Mouse (Mus musculus) embryonic facial prominence, embryonic 14.5 days (tissue): ENCODE measurements at regions not wholly inside any gene's neighbourhood (a gene's known extent, or its start where the extent isn't known, plus 50 kb on each side); places are given as distances from the start of the nearest gene placed in this dataset.
A peak's percentile ranks its signal among the peaks of the same experiment; 100 is the strongest.

ENCODE experiments used
- ATAC-seq: fragments of 200-750 bp; cut with Nextera tagmentation; 2 replicates; pipeline ENCODE4 v1.8.0; 2017; ENCODE audit warnings: low read depth, moderate number of reproducible peaks, moderate TSS enrichment
- DNase-seq: peaks from one replicate; pipeline ENCODE4 v3.0.0-alpha.2; 2015; ENCODE audit warnings: low spot score
- H3K27ac ChIP-seq: fragments of 300-500 bp; sonication (generic); replicated peaks from 2 replicates; pipeline ENCODE4 v1.5.1; 2014; ENCODE audit warnings: low read depth, mild to moderate bottlenecking, low read length, moderate library complexity
- H3K27me3 ChIP-seq: fragments of 300-500 bp; sonication (generic); replicated peaks from 2 replicates; pipeline ENCODE4 v1.6.1; 2014; ENCODE audit warnings: low read length; ENCODE audit not compliant: control insufficient read depth, insufficient read depth
- H3K36me3 ChIP-seq: fragments of 300-500 bp; sonication (generic); 2 replicates; pipeline ENCODE4 v1.6.1; 2014; ENCODE audit warnings: low read length, mixed read lengths; ENCODE audit not compliant: control insufficient read depth, insufficient read depth
- H3K4me1 ChIP-seq: fragments of 300-500 bp; sonication (generic); 2 replicates; pipeline ENCODE4 v1.6.1; 2014; ENCODE audit warnings: antibody characterized with exemption, low read length; ENCODE audit not compliant: control insufficient read depth, insufficient read depth
- H3K4me2 ChIP-seq: fragments of 300-500 bp; sonication (generic); 2 replicates; pipeline ENCODE4 v1.6.1; 2014; ENCODE audit warnings: low read depth, mild to moderate bottlenecking, low read length, moderate library complexity, mixed read lengths
- H3K4me3 ChIP-seq: fragments of 300-500 bp; sonication (generic); 2 replicates; pipeline ENCODE4 v1.5.1; 2014; ENCODE audit warnings: low read depth, mild to moderate bottlenecking, low read length
- H3K9ac ChIP-seq: fragments of 300-500 bp; sonication (generic); 2 replicates; pipeline ENCODE4 v1.6.1; 2014; ENCODE audit warnings: low read depth, mild to moderate bottlenecking, low read length, moderate library complexity, mixed read lengths
- H3K9me3 ChIP-seq: fragments of 300-500 bp; sonication (generic); 2 replicates; pipeline ENCODE4 v1.6.1; 2016; ENCODE audit warnings: low read length; ENCODE audit not compliant: control insufficient read depth
- WGBS: fragments of 180-500 bp; shearing (Covaris S2); extraction: QIAGEN DNeasy Blood & Tissue Kit; methylation state at CpG from one replicate; pipeline ENCODE4 v1.1.7; 2014; 5-methylcytosine and 5-hydroxymethylcytosine counted together

GRCm38 (mm10) chr6:25471721-25472120, 218.8 kb downstream of the Gpr37 start:
- 64% methylated on average over 4 of the region's 4 CpGs for WGBS
- Histone ChIP-seq H3K9ac (no peak overlapping the region), H3K9me3 (no peaks in the 10 kb centered on the region), H3K36me3 (no peaks in the 10 kb centered on the region), H3K27me3 (no peaks in the 10 kb centered on the region), H3K4me3 (no peak overlapping the region), H3K4me1 (no peaks in the 10 kb centered on the region), H3K27ac (no peak overlapping the region), H3K4me2 (no peak overlapping the region)
- ATAC-seq (peak; percentile 22; the same call in 1 of the 2 replicates), DNase-seq (no peak)

- Histone ChIP-seq H3K27me3 (no peaks in the 10 kb centered on the region), H3K4me3 (no peak overlapping the region), H3K9ac (no peak overlapping the region), H3K4me1 (no peaks in the 10 kb centered on the region), H3K9me3 (no peaks in the 10 kb centered on the region), H3K36me3 (no peaks in the 10 kb centered on the region), H3K4me2 (no peak overlapping the region), H3K27ac (no peak overlapping the region)
- no peak for DNase-seq
- no peak for ATAC-seq
- WGBS = 58% methylated on average over 4 of the region's 4 CpGs
Observed at GRCm38 (mm10) chr6:25463011-25463410, 227.5 kb downstream of the Gpr37 start.

DNA sequence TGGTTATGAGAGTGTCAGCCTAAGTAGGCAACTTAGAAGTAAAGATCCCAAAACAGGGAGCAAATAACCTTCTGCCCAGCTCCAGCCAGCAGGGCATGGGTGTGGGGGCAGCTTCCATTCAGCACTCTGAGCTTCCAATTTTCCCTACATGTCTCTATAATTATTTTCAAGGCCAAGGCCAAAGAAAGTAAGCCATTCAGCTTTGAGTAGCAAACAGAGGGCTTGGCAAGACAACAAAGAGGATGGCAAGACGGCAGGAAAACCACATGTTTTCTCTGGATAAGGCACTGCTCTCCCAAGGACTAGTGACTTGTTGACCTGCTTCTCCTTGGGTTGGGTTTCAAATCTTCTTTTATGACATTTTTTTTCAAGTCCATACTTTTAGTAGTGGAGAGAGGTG, 240.1 kb downstream of the Gpr37 start:
- no peak overlapping the region for H3K4me2 ChIP-seq
- H3K9ac ChIP-seq = no peak overlapping the region
- H3K27ac ChIP-seq = no peak overlapping the region
- no peak overlapping the region for H3K4me3 ChIP-seq
- 33% methylated on average over 1 of the region's 1 CpGs for WGBS
- H3K36me3 ChIP-seq = no peaks in the 10 kb centered on the region
- H3K9me3 ChIP-seq = no peaks in the 10 kb centered on the region
- peak; percentile 59 for DNase-seq
- peaks cover 5% of the 10 kb centered on the region for H3K4me1 ChIP-seq
- peak; percentile 30; the same call in 1 of the 2 replicates for ATAC-seq
- no peaks in the 10 kb centered on the region for H3K27me3 ChIP-seq

DNA sequence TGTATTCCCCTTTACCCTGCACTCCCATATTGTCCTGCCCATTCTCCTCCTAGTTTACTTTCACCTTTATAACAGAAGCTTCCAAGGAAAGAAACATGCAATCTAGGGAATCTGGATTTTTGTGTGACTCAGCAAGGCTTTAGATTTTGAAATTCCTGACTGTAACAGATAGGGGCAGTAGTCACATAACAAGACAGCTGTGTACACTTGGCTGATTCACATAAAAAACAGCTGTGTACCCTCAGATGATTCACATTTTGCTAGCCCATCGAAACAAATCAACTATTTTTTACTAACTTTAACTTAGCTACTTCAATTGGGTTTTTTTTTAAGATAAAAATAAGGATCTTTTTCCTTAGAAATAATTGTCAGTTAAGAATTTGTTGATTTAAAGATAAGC, 240.6 kb downstream of the Gpr37 start:
- H3K4me3 ChIP-seq = no peak overlapping the region
- H3K27me3 ChIP-seq = no peaks in the 10 kb centered on the region
- H3K9ac ChIP-seq = no peak overlapping the region
- ATAC-seq (no peak), DNase-seq (peak; percentile 31)
- H3K9me3 ChIP-seq = no peaks in the 10 kb centered on the region
- H3K36me3 ChIP-seq = no peaks in the 10 kb centered on the region
- WGBS = 69% methylated on average over 1 of the region's 1 CpGs
- H3K4me2 ChIP-seq = no peak overlapping the region
- no peak overlapping the region for H3K27ac ChIP-seq
- H3K4me1 ChIP-seq = peaks cover 5% of the 10 kb centered on the region

GRCm38 (mm10) chr6:25445351-25445940, 245.1 kb downstream of the Gpr37 start:
- H3K36me3 ChIP-seq = no peaks in the 10 kb centered on the region
- 78% methylated on average over 1 of the region's 1 CpGs for WGBS
- no peak overlapping the region for H3K27ac ChIP-seq

GRCm38 (mm10) chr6:25444092-25444491, 246.4 kb downstream of the Gpr37 start:
- Histone ChIP-seq H3K9me3 (no peaks in the 10 kb centered on the region), H3K36me3 (no peaks in the 10 kb centered on the region), H3K4me3 (no peak overlapping the region), H3K9ac (no peak overlapping the region), H3K27ac (no peak overlapping the region), H3K4me1 (no peaks in the 10 kb centered on the region; the same call in 1 of the 2 replicates), H3K4me2 (no peak overlapping the region), H3K27me3 (no peaks in the 10 kb centered on the region)
- DNase-seq (no peak), ATAC-seq (no peak)
- WGBS = 57% methylated on average over 3 of the region's 3 CpGs

More at GRCm38 (mm10) chr6:25445351-25445940, 245.1 kb downstream of the Gpr37 start:
- ATAC-seq (no peak), DNase-seq (no peak)
- Histone ChIP-seq H3K4me3 (no peak overlapping the region), H3K9me3 (no peaks in the 10 kb centered on the region), H3K4me2 (no peak overlapping the region), H3K4me1 (peaks cover 2% of the 10 kb centered on the region), H3K9ac (no peak overlapping the region), H3K27me3 (no peaks in the 10 kb centered on the region)

- H3K4me3 ChIP-seq = no peak overlapping the region
- no peaks in the 10 kb centered on the region for H3K27me3 ChIP-seq
- H3K27ac ChIP-seq = no peak overlapping the region
- H3K9ac ChIP-seq = no peak overlapping the region
- no peaks in the 10 kb centered on the region for H3K9me3 ChIP-seq
- 52% methylated on average over 1 of the region's 1 CpGs for WGBS
- no peak for ATAC-seq
- H3K4me2 ChIP-seq = no peak overlapping the region
- DNase-seq = peak; percentile 11
- H3K4me1 ChIP-seq = no peaks in the 10 kb centered on the region; the same call in 1 of the 2 replicates
- H3K36me3 ChIP-seq = no peaks in the 10 kb centered on the region
Observed at GRCm38 (mm10) chr6:25443681-25444080, 246.8 kb downstream of the Gpr37 start.

GRCm38 (mm10) chr6:25442096-25442495, 248.4 kb downstream of the Gpr37 start:
- H3K4me3 ChIP-seq = no peak overlapping the region
- peak; percentile 56 for DNase-seq
- WGBS = 45% methylated on average over 2 of the region's 2 CpGs

DNA sequence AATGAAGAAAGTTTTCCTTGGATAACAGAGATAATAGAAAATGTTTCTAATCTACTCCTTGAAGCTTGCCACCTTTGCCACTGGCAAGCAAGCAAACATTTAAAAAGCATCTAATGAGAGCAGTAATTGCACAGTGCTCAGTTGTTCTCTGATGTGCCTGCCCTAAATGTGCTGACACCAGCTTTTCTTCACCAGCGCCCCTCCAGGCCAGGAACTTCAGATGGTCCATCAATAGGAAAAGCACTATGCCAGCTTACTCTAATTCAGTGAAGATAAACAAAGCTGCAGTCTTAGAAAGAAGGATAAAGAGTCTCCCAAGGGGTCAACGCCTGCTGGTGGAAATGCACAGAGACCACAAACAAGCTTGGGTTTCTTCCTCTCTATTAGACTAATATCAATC, 252.7 kb downstream of the Gpr37 start:
- Histone ChIP-seq H3K4me3 (no peak overlapping the region), H3K36me3 (no peaks in the 10 kb centered on the region), H3K4me2 (no peak overlapping the region), H3K27ac (no peak overlapping the region), H3K27me3 (no peaks in the 10 kb centered on the region), H3K4me1 (no peaks in the 10 kb centered on the region), H3K9ac (no peak overlapping the region), H3K9me3 (no peaks in the 10 kb centered on the region)
- WGBS = 29% methylated on average over 2 of the region's 2 CpGs
- ATAC-seq (peak; percentile 75; the same call in 1 of the 2 replicates), DNase-seq (peak; percentile 53)

More at GRCm38 (mm10) chr6:25442096-25442495, 248.4 kb downstream of the Gpr37 start:
- Histone ChIP-seq H3K36me3 (no peaks in the 10 kb centered on the region), H3K27ac (no peak overlapping the region), H3K9ac (no peak overlapping the region), H3K27me3 (no peaks in the 10 kb centered on the region), H3K4me1 (no peaks in the 10 kb centered on the region; the same call in 1 of the 2 replicates), H3K4me2 (no peak overlapping the region), H3K9me3 (no peaks in the 10 kb centered on the region)
- ATAC-seq = 0 out of 2 replicates have a peak, but pooled peaks have one; percentile 37
